Mouse (Mus musculus): ENCODE data around the gene Pik3ip1. TPM values are rescaled to one million over a fixed set of nuclear protein-coding genes. Genes with fewer than 3 reads are reported as not detected.

Gene Pik3ip1
- 10 to 100 TPM; 25.7 to 26.5 TPM for total RNA-seq (2021)
- long read RNA-seq, experiment 1, transcript Pik3ip1-201 (6 exons, 2,573 nt): major isoform, 28 of 34 reads
- long read RNA-seq, experiment 1, partial matches to known transcripts: 2 of 34 reads
- long read RNA-seq, experiment 1, other reads (novel, unspliced or antisense): 4 of 34 reads
- long read RNA-seq, experiment 2, transcript Pik3ip1-201 (6 exons, 2,573 nt): major isoform, 28 of 44 reads
- long read RNA-seq, experiment 2, partial matches to known transcripts: 7 of 44 reads
- long read RNA-seq, experiment 2, other reads (novel, unspliced or antisense): 5 of 44 reads

DNA sequence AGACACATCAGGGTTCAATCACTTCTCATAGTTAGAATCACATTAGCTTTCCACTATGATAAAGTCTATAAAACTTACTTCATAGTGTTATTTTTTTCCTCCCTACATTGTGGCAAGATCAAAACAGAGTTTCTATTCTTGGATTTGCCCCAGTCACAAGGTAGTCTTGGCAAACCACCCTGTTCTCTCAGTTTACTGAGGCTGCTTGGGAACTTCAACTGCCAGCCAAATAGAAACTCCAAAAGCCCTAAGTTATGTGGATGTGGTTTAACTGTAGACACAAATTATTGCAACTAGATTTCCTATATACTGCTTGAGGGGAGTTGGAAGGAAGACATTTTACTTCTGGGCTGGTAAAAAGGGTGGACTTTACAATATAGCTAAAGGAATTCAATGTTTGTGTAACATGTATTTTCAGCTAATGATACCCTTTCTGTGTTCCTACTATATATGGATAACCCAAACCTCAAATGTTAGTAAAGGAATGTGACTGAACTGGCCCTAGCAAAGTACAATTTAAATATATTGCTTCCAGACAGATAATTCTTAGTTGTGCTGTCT, at the start of gene Pik3ip1:
Pik3ip1 (plus strand) TSS at position 511 of the 561 bp plus-strand sequence.
- no peak for DNase-seq (ENCODE audit: low spot score in 2 of 2)
- intact Hi-C loops (cut with DNase I): loop anchor here (1.0 kb wide), 1 partner anchor 40 kb away; no protein-coding TSS in a partner anchor

DNA sequence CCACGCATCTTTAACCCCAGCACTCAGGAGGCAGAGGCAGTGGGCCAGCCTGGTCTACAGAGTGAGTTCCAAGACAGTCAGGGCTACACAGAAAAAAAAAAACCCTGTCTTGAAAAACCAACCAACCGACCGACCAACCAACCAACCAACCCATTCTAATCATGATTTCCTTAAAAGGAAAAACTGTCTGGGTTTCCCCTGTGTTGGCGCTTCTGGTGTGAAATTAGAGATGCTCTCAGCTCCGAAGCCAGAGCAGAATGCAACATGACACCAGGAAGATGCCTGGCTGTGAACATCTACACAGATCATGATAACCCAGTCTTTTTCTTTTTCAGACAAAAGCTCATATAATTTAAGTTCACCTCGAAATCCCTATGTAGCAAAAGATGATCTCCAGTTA, 47.3 kb upstream of the Pik3ip1 start:
- DNase-seq (ENCODE audit: low spot score in 2 of 2): no peak
- intact Hi-C loops (cut with DNase I): no loop called here

GRCm38 (mm10) chr11:3283645-3284044, 46.6 kb upstream of the Pik3ip1 start:
- intact Hi-C loops (cut with DNase I): no loop called here
- no peak for DNase-seq (ENCODE audit: low spot score in 2 of 2)

GRCm38 (mm10) chr11:3285940-3286339, 44.3 kb upstream of the Pik3ip1 start:
- intact Hi-C loops (cut with DNase I): no loop called here
- DNase-seq (ENCODE audit: low spot score in 2 of 2): no peak

- peak in 1 of 2 experiments; percentile 33 for DNase-seq (ENCODE audit: low spot score in 2 of 2)
- intact Hi-C loops (cut with DNase I): no loop called here
Observed at GRCm38 (mm10) chr11:3287131-3287530, 43.1 kb upstream of the Pik3ip1 start.

DNA sequence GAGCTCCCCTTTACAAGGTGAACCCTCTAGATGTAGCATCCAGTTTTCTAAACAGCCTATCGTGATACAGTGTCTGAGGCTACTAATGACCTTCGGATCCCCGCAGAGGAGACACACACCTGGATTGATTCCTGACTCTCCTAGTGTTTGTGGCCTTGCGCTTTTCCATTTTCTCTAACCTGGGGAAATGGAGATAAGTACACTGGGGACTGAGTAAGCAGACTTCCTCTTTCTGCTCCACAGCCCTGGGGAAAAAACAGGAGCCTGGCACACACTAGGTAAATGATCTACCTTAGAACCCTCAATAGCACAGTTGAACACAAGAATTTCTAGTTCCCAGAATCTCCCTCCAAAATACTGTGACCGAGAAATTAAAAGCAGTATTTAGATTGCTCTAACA, 42.3 kb upstream of the Pik3ip1 start:
- DNase-seq (ENCODE audit: low spot score in 2 of 2): no peak
- intact Hi-C loops (cut with DNase I): no loop called here

- DNase-seq (ENCODE audit: low spot score in 2 of 2): peak; percentile 50 to 67
Observed at GRCm38 (mm10) chr11:3288521-3289301, 41.5 kb upstream of the Pik3ip1 start, which contains the start of gene Patz1. Gene Patz1 (plus strand): TSS chr11:3288874.

DNA sequence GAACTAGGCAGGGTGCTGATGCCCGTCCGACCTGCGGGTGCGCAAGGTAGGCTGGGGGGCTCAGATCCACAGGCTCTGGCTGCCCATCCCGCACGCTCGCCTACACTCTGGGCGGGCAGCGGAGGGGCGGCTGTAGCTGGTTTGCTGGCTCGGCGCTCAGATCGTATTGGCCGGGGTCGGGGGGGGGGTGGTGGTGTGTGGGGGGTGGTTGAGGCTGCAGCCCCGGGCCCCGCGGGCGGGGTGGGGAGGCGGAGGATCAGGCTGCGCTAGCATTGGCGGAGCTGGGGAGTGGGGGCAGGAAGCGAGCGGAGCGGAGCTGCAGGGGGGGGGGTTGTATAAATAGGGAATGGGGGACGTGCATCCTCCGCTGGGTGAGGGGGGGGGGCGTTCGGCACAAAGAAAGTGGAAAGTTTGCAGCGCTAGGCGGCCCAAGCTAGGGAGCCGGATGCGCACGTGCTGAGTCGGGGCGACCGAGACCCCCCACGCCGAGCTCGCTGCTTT, 40.8 kb upstream of the Pik3ip1 start:
- intact Hi-C loops (cut with DNase I): no loop called here
- DNase-seq (ENCODE audit: low spot score in 2 of 2): peak; percentile 72 to 73

More at GRCm38 (mm10) chr11:3288521-3289301, 41.5 kb upstream of the Pik3ip1 start, which contains the start of gene Patz1:
- intact Hi-C loops (cut with DNase I): no loop called here

DNA sequence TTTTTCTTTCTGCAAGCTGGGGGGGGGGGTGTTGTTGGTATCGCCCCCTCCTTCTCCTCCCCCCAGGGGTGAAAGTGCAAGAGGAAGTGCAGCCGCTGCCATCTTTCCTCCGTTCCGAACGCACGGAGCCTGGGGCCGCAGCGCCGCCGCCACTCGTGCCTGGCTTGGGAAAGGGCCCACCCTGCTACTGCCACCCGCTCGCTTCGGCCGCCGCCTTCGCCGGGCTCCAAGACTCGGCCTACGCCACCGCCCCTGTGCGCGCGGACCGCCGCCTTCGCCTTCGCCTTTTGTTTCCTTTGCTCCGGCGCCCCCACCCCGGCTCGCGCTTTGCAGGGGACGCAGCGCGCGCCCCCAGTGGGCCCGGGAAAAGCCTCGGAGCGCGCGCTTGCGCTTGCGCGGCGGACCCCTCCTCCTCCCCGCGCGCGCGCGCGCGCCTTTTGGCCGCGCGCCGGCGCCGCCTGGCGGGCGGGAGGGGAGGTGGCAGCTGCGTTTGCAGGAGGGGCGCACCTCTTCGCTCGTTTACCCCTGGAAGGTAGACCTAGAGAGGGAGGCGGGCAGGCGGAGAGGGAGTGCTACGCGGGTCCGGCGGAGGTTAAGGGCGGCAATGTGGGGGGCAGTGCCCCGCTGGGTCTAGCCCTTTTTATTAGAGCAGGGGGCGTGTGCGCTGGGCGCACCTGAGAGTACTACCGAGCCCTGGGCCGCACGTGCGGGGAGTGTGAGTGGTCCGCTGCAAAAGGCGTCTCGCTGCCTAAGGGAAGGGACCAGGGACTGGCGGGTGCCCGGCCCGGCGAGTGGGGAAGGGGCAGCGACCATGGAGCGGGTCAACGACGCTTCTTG, 40.2 kb upstream of the Pik3ip1 start:
- intact Hi-C loops (cut with DNase I): loop anchor here (1.0 kb wide), 2 partner anchors 24 to 40 kb away; partner anchors contain the start of genes Drg1 and Pik3ip1
- DNase-seq (ENCODE audit: low spot score in 2 of 2): peak; percentile 85 to 86

GRCm38 (mm10) chr11:3290640-3291310, 39.4 kb upstream of the Pik3ip1 start:
- DNase-seq (ENCODE audit: low spot score in 2 of 2): peak; percentile 76
- intact Hi-C loops (cut with DNase I): loop anchor here (1.0 kb wide), 2 partner anchors 24 to 40 kb away; partner anchors contain the start of genes Drg1 and Pik3ip1

GRCm38 (mm10) chr11:3291311-3292061, 38.7 kb upstream of the Pik3ip1 start:
- intact Hi-C loops (cut with DNase I): no loop called here
- DNase-seq (ENCODE audit: low spot score in 2 of 2): peak in 1 of 2 experiments; percentile 22

- DNase-seq (ENCODE audit: low spot score in 2 of 2): peak; percentile 28 to 42
- intact Hi-C loops (cut with DNase I): no loop called here
Observed at GRCm38 (mm10) chr11:3292062-3292421, 38.2 kb upstream of the Pik3ip1 start.

DNA sequence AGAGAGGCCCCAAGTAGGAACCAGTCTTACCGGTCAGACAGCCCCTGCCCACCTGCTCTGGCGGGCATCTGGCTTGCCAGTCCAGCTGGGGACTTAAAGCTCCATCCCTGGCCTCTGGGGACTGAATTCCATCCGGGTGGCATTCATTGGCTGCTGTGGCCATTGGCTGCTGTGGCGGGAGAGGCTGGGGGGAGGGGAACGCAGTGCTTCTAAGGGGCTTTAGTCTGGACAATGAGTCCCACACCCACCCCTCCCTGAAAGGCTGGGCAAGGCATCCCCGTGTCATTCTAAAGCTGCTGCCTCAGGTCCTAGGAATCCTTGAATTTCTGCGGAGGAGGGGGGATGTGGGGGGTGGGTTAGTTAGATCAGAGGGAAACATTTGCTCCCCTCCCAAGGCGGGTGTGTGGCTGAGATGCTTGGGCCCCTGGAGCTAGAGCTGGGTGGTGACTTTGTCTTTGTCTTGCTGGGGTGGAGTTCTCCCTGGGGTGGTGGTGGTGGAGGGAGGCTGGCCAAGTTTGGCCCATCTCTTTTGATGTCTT, 37.4 kb upstream of the Pik3ip1 start:
- no peak for DNase-seq (ENCODE audit: low spot score in 2 of 2)
- intact Hi-C loops (cut with DNase I): no loop called here

DNA sequence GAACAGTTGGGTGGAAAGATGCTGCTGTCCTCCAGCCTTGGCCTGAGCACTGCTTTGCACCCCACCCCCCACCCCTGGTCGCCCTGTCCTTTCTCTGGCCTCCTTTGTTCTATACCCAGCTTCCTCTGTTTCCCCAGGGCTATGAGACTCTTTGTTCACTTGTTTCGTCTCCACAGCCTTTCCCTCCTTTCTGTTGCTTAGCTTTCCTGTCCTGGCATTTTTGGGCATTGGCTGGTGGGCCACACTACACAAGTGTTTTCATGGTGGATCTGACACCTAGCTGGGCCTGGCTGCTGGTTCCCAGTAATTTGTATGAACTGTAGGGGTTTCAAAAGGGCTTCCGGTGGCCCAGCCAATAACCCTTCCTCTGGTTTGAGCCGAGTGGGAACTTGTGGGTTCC, 36.8 kb upstream of the Pik3ip1 start:
- intact Hi-C loops (cut with DNase I): no loop called here
- no peak for DNase-seq (ENCODE audit: low spot score in 2 of 2)

GRCm38 (mm10) chr11:3294641-3295040, 35.6 kb upstream of the Pik3ip1 start:
- intact Hi-C loops (cut with DNase I): no loop called here
- no peak for DNase-seq (ENCODE audit: low spot score in 2 of 2)

DNA sequence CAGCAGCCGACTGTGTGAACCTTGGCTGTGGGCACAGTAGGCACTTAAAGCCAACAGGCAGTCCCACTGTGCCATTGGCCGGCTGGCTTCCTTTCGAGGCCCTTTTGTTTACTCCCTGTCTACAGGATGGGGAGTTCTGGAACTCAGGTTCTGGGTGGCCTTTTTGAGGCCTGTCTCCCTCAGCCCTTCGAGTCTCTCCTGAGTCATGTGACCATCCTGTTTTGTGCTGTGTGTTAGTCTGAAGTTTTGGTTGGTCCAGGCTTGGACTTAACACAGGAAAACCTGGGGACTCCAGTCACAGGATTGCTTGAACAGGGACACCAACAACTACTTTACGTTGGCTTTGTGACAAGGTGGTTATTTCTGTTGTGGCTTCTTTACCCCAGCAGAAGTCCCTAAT, 34.1 kb upstream of the Pik3ip1 start:
- DNase-seq (ENCODE audit: low spot score in 2 of 2): no peak
- intact Hi-C loops (cut with DNase I): no loop called here
